Mouse (Mus musculus): ENCODE results near the gene Atxn7.

DNA sequence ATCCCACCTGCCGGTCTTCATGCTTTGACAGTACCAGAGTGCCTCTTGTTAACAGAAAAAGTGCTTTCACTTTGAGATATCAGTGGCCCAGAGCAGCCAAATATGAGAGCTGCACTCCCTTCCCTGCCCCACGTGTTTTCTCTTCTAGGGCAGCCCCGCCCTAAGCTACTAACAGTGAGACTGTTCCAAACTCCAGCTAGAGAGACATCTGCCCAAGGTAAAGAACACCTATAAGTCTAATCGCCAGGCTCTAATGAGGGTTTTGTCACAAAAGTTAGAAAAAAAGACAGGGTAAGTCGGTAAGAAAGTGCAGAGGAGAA, 27.2 kb upstream of the Atxn7 start:
- TF ChIP-seq POLR2A (IDR thresholded peaks at IDR 0.05; ENCODE audit: low read depth, low read length): no peak
- TF ChIP-seq CTCF (conservative IDR thresholded peaks at IDR 0.05; ENCODE audit: insufficient read depth, insufficient read length, low read depth, low read length): no peak
